Mouse (Mus musculus): ENCODE data around the gene Nbdy. TPM values are rescaled to one million over a fixed set of nuclear protein-coding genes. Genes with fewer than 3 reads are reported as not detected.

Nbdy gene
- 45.9 and 47.9 TPM in 2 replicates for polyA plus RNA-seq (2012; rRNA removed)

DNA sequence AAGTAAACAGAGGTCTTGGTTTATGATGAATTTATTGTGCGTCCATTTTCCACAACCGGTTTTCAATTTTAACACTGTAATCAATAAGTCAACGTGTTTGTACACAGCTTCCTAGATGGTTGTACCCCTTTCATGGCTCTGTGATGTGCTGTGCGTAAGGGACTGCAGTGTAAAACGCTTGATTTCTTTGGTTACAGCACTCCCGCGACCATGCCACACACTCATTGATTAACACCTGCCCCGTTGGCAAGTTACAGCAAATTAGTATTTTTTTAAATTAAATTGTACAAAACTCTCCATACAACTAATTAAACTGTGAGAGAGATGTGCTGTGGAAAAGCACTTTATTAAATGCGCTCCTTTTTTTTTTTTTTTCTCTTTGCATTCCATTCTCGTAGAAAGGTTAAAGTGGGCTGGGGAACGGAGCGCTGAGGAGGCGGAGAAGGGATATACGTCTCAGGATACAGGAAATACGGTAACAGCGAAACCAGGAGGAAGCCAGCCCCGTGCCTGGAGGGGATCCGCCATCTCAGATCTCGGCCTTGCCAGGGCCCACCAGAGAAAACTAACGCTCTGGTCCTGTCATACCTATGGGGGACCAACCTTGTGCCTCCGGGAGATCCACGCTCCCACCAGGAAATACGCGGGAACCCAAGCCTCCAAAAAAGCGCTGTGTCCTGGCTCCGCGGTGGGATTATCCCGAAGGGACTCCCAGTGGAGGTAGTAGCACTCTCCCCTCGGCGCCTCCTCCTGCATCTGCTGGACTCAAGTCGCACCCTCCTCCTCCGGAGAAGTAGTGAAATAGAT is at the start of gene Nbdy:
Nbdy (plus strand) TSS at position 481 of the 807 bp plus-strand sequence.
- DNase-seq, result peak; percentile 40
- Histone ChIP-seq H3K27me3 (ENCODE audit: control insufficient read depth, insufficient read depth, low read length) (no peaks in the 10 kb centered on the region), H3K4me1 (replicated peaks; ENCODE audit: control insufficient read depth, insufficient read depth, low read length) (no peaks in the 10 kb centered on the region), H3K36me3 (ENCODE audit: control insufficient read depth, insufficient read depth, low read length) (no peaks in the 10 kb centered on the region), H3K27ac (ENCODE audit: control insufficient read depth, insufficient read depth, low read length) (peak within 1 kb of the TSS; percentile 19; the same call in 1 of the 2 replicates), H3K4me3 (ENCODE audit: control insufficient read depth, insufficient read depth, low read length) (peak within 1 kb of the TSS; percentile 100)
- WGBS, result under 1% methylated on average over 30 of the region's 32 CpGs
- TF ChIP-seq POLR2A (IDR thresholded peaks at IDR 0.05; ENCODE audit: control insufficient read depth, extremely low read depth, insufficient read depth, low read length, poor library complexity), result no peak
- no peak for TF ChIP-seq CTCF (IDR thresholded peaks at IDR 0.05; ENCODE audit: borderline replicate concordance, control insufficient read depth, extremely low read depth, insufficient read depth, low read length, poor library complexity)

GRCm38 (mm10) chrX:153695782-153696395 is 27.5 kb upstream of the Nbdy start, which contains the start of gene Kctd12b:
Kctd12b (minus strand) TSS chrX:153696391.
- Histone ChIP-seq H3K36me3 (ENCODE audit: control insufficient read depth, insufficient read depth, low read length) (no peaks in the 10 kb centered on the region), H3K27me3 (ENCODE audit: control insufficient read depth, insufficient read depth, low read length) (no peaks in the 10 kb centered on the region), H3K27ac (ENCODE audit: control insufficient read depth, insufficient read depth, low read length) (peak within 1 kb of the TSS; percentile 45), H3K4me3 (ENCODE audit: control insufficient read depth, insufficient read depth, low read length) (peak within 1 kb of the TSS; percentile 34; the same call in 1 of the 2 replicates), H3K4me1 (replicated peaks; ENCODE audit: control insufficient read depth, insufficient read depth, low read length) (no peaks in the 10 kb centered on the region; the same call in 1 of the 2 replicates)
- DNase-seq, result peak; percentile 3
- TF ChIP-seq CTCF (IDR thresholded peaks at IDR 0.05; ENCODE audit: borderline replicate concordance, control insufficient read depth, extremely low read depth, insufficient read depth, low read length, poor library complexity), result no peak
- no peak for TF ChIP-seq POLR2A (IDR thresholded peaks at IDR 0.05; ENCODE audit: control insufficient read depth, extremely low read depth, insufficient read depth, low read length, poor library complexity)
- WGBS, result 5% methylated on average over 11 of the region's 11 CpGs

DNA sequence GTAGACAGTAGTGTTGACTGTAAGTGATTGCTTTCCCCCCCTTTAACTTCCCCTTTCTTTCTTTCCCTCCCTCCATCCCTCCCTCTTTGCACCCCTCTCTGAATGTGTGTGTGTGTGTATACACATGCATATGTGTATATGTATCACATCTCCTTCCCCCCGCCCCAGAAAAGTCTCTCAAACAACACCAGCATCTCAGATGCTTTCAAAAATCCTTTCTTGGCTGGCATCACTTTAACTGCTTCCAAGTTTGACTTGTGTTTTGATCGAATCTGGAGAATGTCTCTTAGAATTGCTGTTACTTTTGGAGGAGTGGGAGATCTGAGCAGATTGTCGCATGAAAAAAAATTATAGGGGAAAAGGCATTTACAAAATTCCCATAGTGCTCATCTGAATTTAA is 22.9 kb upstream of the Nbdy start:
- no peak for DNase-seq
- Histone ChIP-seq H3K4me1 (replicated peaks; ENCODE audit: control insufficient read depth, insufficient read depth, low read length) (no peaks in the 10 kb centered on the region; the same call in 1 of the 2 replicates), H3K4me3 (ENCODE audit: control insufficient read depth, insufficient read depth, low read length) (no peak overlapping the region), H3K27me3 (ENCODE audit: control insufficient read depth, insufficient read depth, low read length) (no peaks in the 10 kb centered on the region), H3K27ac (ENCODE audit: control insufficient read depth, insufficient read depth, low read length) (no peak overlapping the region), H3K36me3 (ENCODE audit: control insufficient read depth, insufficient read depth, low read length) (no peaks in the 10 kb centered on the region)
- WGBS, result 85% methylated on average over 3 of the region's 3 CpGs
- no peak for TF ChIP-seq CTCF (IDR thresholded peaks at IDR 0.05; ENCODE audit: borderline replicate concordance, control insufficient read depth, extremely low read depth, insufficient read depth, low read length, poor library complexity)
- TF ChIP-seq POLR2A (IDR thresholded peaks at IDR 0.05; ENCODE audit: control insufficient read depth, extremely low read depth, insufficient read depth, low read length, poor library complexity), result no peak

DNA sequence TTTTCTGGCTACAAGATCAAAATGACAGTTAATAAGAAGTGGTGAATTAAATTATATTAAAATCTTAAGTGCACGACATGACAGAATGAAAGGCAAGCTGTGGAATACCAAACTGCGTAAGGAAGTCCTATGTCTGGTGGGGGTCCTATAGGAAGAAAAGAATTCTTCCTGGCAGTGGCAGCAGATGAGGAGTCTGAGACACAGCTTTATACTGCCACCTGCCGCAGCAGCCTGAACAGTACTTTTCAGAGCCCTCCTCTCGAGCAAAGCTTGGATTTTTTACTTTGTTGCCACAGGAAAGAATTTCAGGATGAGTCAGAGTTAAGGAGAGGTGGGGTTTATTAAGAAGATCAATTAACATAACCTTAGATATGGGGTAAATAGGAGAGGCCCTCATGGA is 15.7 kb upstream of the Nbdy start:
- H3K36me3 ChIP-seq (ENCODE audit: control insufficient read depth, insufficient read depth, low read length), result no peaks in the 10 kb centered on the region
- no peak for TF ChIP-seq CTCF (IDR thresholded peaks at IDR 0.05; ENCODE audit: borderline replicate concordance, control insufficient read depth, extremely low read depth, insufficient read depth, low read length, poor library complexity)
- TF ChIP-seq POLR2A (IDR thresholded peaks at IDR 0.05; ENCODE audit: control insufficient read depth, extremely low read depth, insufficient read depth, low read length, poor library complexity), result no peak
- H3K27me3 ChIP-seq (ENCODE audit: control insufficient read depth, insufficient read depth, low read length), result no peaks in the 10 kb centered on the region
- no peak overlapping the region for H3K27ac ChIP-seq (ENCODE audit: control insufficient read depth, insufficient read depth, low read length)
- no peak for DNase-seq
- 39% methylated on average over 4 of the region's 4 CpGs for WGBS
- no peaks in the 10 kb centered on the region for H3K4me1 ChIP-seq (replicated peaks; ENCODE audit: control insufficient read depth, insufficient read depth, low read length)
- no peak overlapping the region for H3K4me3 ChIP-seq (ENCODE audit: control insufficient read depth, insufficient read depth, low read length)

- WGBS, result 84% methylated on average over 2 of the region's 2 CpGs
- DNase-seq, result no peak
- TF ChIP-seq CTCF (IDR thresholded peaks at IDR 0.05; ENCODE audit: borderline replicate concordance, control insufficient read depth, extremely low read depth, insufficient read depth, low read length, poor library complexity) (no peak), POLR2A (IDR thresholded peaks at IDR 0.05; ENCODE audit: control insufficient read depth, extremely low read depth, insufficient read depth, low read length, poor library complexity) (no peak)
These were observed 6.7 kb upstream of the Nbdy start for GRCm38 (mm10) chrX:153716716-153717115.

DNA sequence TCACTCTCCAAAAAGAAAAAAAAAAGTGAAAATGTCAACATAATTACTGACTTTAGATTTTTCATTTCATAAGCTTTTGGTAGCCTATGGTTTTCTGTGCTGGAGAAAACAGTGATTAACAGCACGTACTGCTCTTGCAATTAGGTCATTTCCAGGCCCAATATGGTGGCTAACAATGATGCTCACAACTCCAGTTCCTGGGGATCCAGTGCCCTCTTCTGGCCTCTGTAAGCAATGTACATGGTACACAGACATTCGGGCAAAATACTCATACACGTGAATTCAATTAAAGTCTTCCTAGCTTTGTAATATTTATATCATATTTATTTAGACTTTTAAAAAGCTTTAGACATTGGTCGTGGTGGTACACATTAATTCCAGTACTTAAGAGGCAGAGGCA is 3.8 kb upstream of the Nbdy start:
- Histone ChIP-seq H3K27ac (ENCODE audit: control insufficient read depth, insufficient read depth, low read length) (no peak overlapping the region), H3K27me3 (ENCODE audit: control insufficient read depth, insufficient read depth, low read length) (no peaks in the 10 kb centered on the region), H3K36me3 (ENCODE audit: control insufficient read depth, insufficient read depth, low read length) (no peaks in the 10 kb centered on the region), H3K4me3 (ENCODE audit: control insufficient read depth, insufficient read depth, low read length) (no peak overlapping the region), H3K4me1 (replicated peaks; ENCODE audit: control insufficient read depth, insufficient read depth, low read length) (no peaks in the 10 kb centered on the region)
- WGBS, result 50% methylated on average over 4 of the region's 4 CpGs
- no peak for DNase-seq
- no peak for TF ChIP-seq POLR2A (IDR thresholded peaks at IDR 0.05; ENCODE audit: control insufficient read depth, extremely low read depth, insufficient read depth, low read length, poor library complexity)

More at GRCm38 (mm10) chrX:153716716-153717115, 6.7 kb upstream of the Nbdy start:
- Histone ChIP-seq H3K4me1 (replicated peaks; ENCODE audit: control insufficient read depth, insufficient read depth, low read length) (no peaks in the 10 kb centered on the region), H3K27ac (ENCODE audit: control insufficient read depth, insufficient read depth, low read length) (no peak overlapping the region), H3K27me3 (ENCODE audit: control insufficient read depth, insufficient read depth, low read length) (no peaks in the 10 kb centered on the region), H3K36me3 (ENCODE audit: control insufficient read depth, insufficient read depth, low read length) (no peaks in the 10 kb centered on the region), H3K4me3 (ENCODE audit: control insufficient read depth, insufficient read depth, low read length) (no peak overlapping the region)
